Mouse (Mus musculus) urinary bladder, adult 2 months (tissue): Measurements from ENCODE around the gene Armh4. TPM values are rescaled to one million over a fixed set of nuclear protein-coding genes. Genes with fewer than 3 reads are reported as not detected.

Source experiments
- DNase-seq: peaks from one replicate; pipeline ENCODE4 v3.0.0; 2022; ENCODE audit warnings: low spot score
- polyA plus RNA-seq: library from polyadenylated mRNA; depleted of rRNA; stranded (reverse); fragments of >200 nt; gene quantifications from 2 replicates; pipeline ENCODE4 v1.2.3, GENCODE M21; 2012; rRNA removed

The Armh4 gene
- polyA plus RNA-seq, 1 experiment, result 29.4 TPM

DNA sequence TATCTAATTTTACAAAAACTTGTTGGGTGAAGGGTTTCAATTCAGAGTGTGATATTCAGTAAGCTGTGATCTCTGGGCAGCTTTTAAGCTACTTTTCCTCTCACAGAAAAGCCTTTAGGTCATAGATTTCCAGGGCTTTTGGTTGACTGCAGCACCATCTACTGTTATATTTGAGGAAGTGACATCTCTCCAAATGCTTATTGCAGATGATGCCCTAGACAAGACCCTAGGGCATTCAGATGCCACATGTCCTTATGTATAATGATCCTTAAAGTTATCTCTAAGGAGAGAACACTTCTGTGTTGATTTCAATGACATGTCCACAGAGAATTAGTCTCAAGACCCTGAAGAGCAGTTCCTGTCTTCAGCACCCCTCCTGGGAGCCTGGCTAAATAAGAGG is 49.2 kb downstream of the Armh4 start:
- DNase-seq, result no peak

DNA sequence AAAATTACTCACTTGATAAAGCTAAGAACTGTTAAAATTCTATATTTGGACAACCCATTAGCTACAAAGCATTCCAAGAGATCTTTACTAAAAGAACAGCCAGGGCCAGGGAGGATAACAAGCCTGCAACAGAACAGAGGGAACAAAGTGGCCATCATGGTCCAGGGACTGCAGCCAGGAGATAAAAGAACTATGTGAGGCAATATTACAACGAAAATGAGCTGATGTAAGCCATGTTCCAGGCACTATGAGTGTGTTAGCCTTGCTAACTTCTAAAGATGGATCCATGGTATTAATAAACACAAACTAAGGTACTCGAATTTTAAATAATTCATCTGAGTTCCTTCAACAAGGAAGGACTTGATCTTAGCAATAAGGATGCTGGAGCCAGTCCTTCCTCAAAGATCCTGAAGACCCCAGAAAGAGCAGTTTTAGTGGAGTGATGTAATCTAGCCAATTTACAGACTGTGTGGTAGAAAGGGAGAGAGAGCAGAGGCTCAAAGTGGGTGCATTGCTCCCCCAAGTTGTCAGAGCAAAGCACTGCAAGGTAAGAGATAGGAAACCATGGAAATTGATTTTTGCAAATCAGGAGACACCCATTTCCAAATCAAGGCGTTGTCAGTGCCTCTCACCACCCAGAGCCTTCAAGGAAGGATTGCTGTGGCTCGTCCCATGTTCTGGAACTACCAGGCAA is 59.7 kb downstream of the Armh4 start:
- DNase-seq, result no peak

DNA sequence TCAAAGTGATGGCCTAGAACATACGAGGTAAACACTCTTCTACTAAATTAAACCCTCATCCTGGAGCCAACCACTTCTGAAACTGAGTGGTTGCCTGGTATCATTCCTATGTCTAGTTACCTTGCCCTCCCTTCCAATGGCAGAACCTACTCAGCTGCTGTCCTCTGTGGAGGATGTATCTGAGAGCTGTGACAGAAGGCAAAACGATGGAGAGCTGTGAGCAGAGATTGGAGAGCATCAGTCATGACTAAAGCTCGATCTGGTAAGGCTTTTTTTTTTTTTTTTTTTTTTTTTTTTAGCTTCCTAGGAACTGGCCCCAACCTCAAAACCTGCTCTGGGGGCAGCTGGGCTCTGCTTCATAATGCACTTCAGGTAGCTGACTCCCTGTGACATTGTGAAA is 60.4 kb downstream of the Armh4 start:
- no peak for DNase-seq

DNA sequence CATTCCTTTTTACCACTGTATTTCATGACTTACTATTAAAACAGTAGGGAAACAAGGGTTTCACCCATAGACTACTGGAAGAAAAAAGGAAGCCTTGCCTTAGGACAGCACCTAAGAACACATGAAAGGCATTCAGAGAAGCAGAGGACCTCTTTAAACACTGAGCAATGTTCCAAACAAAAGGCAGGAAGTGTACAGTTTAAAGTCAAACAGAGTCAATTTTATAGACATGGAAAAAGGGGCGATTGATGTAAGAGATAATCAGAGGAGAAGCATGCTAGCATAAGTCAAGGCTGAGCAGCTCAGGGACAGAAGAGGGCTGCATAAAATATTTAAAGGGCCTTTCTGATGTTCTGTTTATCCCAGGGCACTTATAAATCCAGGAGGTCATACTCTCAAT is 61.9 kb downstream of the Armh4 start:
- DNase-seq, result no peak

GRCm38 (mm10) chr14:49719678-49720077 is 63.5 kb downstream of the Armh4 start:
- DNase-seq, result no peak

- no peak for DNase-seq
Measured at GRCm38 (mm10) chr14:49711016-49711415, 72.2 kb downstream of the Armh4 start.

DNA sequence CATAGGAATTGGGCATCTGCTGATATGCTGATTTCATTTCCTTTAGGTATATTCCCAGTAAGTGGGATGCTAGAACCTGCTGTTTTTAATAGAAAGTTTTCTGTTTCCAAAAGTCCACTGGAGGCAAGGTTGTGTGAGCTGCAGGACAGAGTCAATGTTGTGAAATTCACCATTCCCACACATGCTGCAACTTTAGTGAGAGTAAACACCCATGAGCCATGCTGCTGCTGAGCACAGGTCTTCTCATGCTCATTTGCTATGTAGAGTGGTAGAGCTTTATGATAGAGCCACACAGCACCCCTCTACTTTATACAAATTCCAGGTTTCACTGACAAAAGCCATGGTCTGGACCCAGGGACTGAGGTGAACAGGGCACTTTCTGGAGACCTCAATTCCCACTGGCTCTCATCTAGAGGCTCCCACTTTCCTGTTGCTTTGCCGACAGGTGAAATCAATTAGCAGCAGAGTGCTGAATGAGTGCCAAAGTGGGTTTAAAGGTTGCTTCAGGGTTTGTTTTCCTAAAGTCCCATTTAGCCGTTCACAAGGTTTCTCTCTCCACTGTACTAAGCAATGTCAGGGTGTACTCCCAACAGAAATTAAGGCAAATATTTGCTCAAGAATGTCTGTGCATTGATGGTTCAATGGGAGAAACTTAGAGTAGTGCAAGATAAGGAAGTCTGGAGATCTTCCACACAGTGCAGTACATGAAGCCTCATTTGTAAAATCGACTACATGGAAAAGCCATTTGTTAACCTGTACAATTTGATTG is 79.6 kb downstream of the Armh4 start:
- DNase-seq, result no peak

DNA sequence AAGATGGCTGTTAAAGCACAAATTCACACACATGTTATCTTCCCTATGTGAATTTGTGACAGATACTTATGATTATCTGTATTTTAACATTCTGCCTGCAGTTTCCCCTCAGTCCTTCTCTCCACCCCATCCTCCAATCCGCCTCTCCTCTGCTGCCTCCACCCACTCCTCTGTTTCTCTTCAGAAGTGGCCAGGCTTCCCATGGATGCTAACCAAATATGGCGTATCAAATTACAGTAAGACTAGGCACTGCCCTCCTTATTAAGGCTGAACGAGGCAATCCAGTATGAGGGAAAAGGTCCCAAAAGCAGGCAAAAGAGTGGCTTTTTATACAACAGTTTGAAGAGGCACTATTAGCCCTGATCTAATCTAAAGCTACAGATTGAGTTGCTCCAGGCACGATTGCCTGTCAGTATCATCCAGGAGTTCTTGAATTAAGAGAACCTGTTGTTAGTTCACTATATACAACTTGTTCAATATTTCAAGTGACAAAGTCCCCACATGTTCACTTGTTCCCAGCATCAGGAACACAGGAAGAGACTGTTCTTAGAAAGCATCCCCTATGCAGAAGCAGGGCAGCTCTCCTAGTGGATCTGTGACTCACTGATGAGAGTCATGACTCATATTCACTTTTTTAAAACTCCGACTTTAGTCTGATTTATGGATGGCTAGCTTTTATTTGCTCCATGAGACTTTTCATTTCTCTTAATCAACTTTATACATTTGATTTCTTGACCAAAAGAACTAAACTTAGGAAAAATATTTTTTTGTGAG is 103.5 kb downstream of the Armh4 start:
- DNase-seq, result no peak

DNA sequence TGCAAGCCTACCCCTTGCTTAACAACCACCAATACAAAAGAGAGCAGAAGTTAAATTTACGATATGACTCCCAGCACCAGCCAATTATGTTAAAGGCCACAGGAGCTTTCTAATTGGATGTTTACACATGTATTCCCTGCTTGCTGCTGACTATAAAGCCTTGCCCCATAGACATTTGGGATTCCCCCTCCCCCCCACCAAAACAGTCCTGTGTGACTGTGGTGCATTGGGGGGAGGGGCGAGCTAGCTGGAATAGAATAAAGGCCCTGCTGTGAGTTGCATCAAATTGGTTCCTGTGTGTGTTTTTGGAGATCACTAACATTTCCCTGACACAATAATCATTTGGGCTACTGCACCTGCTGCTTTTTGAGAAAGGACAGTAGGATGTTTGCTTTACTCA is 106.6 kb downstream of the Armh4 start:
- DNase-seq, result no peak

DNA sequence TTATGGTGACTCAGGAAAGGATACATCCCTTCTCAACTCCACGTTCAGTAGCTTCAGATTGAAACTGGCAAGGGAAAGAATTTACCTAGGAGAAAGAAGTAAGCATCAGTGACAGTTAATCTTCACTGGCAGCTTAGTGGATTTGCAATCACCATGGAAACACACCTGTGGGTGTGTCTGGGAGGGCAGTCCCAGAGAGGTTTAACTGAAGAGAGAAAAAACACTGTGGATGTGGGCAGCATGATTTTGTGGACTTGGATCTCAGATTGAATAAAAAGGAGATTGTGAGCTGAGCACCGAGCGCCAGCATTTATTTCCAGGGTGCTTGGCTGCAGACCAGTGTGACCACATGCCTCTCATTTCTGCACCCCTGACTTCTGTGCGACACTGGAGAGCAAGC is 122.7 kb downstream of the Armh4 start:
- no peak for DNase-seq

GRCm38 (mm10) chr14:49649191-49649590 is 134.0 kb downstream of the Armh4 start:
- DNase-seq, result no peak

- DNase-seq, result no peak
Measured at GRCm38 (mm10) chr14:49637422-49637821, 145.8 kb downstream of the Armh4 start.

- no peak for DNase-seq
Measured at GRCm38 (mm10) chr14:49626055-49626454, 157.1 kb downstream of the Armh4 start.

Other genes starting within 250 kb of the Armh4 start
- gene Olfr722, start 118.6 kb upstream of the Armh4 start, polyA plus RNA-seq, result not detected in 2 replicates
- gene Olfr723, start 148.4 kb upstream of the Armh4 start, polyA plus RNA-seq, result not detected in 2 replicates
- not detected in 2 replicates for gene Olfr724, start 179.9 kb upstream of the Armh4 start, polyA plus RNA-seq